Mouse (Mus musculus) G1E (cell line): ENCODE results near the gene Scrn1.

ENCODE experiments used
- CTCF ChIP-seq: IDR thresholded peaks from 2 replicates; pipeline ENCODE4 v1.5.1; 2012; ENCODE audit warnings: low read depth, low read length, inconsistent platforms, mixed read lengths
- GATA1 ChIP-seq: IDR thresholded peaks from 2 replicates; pipeline ENCODE4 v1.6.1; 2012; ENCODE audit warnings: borderline replicate concordance, low read length, inconsistent platforms, mixed read lengths
- GATA2 ChIP-seq: IDR thresholded peaks from 2 replicates; pipeline ENCODE4 v1.6.1; 2012; ENCODE audit warnings: low read depth, low read length, inconsistent platforms, borderline replicate concordance
- POLR2AphosphoS5 ChIP-seq: IDR thresholded peaks from 2 replicates; pipeline ENCODE4 v1.6.1; 2012; ENCODE audit warnings: low read depth, low read length, inconsistent platforms; ENCODE audit not compliant: insufficient replicate concordance
- TAL1 ChIP-seq: conservative IDR thresholded peaks from 2 replicates; pipeline ENCODE4 v1.6.1; 2012; ENCODE audit warnings: low read depth, low read length, inconsistent platforms, mixed read lengths

DNA sequence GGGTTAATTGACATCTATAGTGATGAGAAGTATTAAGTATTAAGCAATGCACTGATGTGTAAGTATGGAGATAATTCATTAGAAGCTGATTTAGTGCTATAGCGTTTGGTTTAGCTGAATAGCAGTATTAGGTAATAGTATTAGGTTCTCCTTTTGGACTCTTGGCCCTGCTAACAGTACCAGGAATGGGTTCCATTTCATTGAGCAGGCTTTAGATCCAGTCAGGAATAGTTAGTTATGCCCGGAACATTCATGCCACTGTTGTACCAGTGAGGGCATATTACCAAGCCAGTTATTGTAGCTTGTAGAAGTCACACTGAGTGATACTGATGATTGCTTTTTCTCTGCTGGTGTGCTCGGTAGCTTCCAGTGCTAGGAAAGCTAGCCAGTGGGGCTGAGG lies 31.4 kb upstream of the Scrn1 start:
- no peak for TF ChIP-seq CTCF
- no peak for TF ChIP-seq TAL1
- TF ChIP-seq GATA1: no peak
- TF ChIP-seq POLR2AphosphoS5: no peak
- no peak for TF ChIP-seq GATA2
